Mouse (Mus musculus): Measurements from ENCODE around the gene Trpm3. TPM values are rescaled to one million over a fixed set of nuclear protein-coding genes. Genes with fewer than 3 reads are reported as not detected.

The Trpm3 gene
- total RNA-seq, 2 experiments from 2014 or later = 38.9 to 40.3 TPM

- Histone ChIP-seq H3K27ac (peak overlapping the region; percentile 54), H3K4me3 (peak overlapping the region; percentile 59)
- no peak for DNase-seq (ENCODE audit: extremely low spot score in 1 of 2, low spot score in 2 of 2)
- intact Hi-C loops (cut with DNase I) = loop anchor here (1.0 to 10.0 kb wide), 3 partner anchors 104 to 186 kb away; no protein-coding TSS in a partner anchor
- TF ChIP-seq CTCF (IDR thresholded peaks at IDR 0.05) = peak; percentile 18
Observed at GRCm38 (mm10) chr19:22448340-22449288, 309.8 kb downstream of the Trpm3 start.

- intact Hi-C loops (cut with DNase I) = no loop called here
- TF ChIP-seq CTCF (IDR thresholded peaks at IDR 0.05) = no peak
- Histone ChIP-seq H3K27ac (no peak overlapping the region), H3K4me3 (no peak overlapping the region)
- no peak for DNase-seq (ENCODE audit: extremely low spot score in 1 of 2, low spot score in 2 of 2)
Observed at GRCm38 (mm10) chr19:22451290-22451689, 312.4 kb downstream of the Trpm3 start.

GRCm38 (mm10) chr19:22456935-22457334, 318.1 kb downstream of the Trpm3 start:
- no peak for TF ChIP-seq CTCF (IDR thresholded peaks at IDR 0.05)
- no peak for DNase-seq (ENCODE audit: extremely low spot score in 1 of 2, low spot score in 2 of 2)
- Histone ChIP-seq H3K4me3 (no peak overlapping the region), H3K27ac (no peak overlapping the region)
- intact Hi-C loops (cut with DNase I) = no loop called here

GRCm38 (mm10) chr19:22462043-22462442, 323.2 kb downstream of the Trpm3 start:
- TF ChIP-seq CTCF (IDR thresholded peaks at IDR 0.05) = no peak

GRCm38 (mm10) chr19:22463506-22463905, 324.7 kb downstream of the Trpm3 start:
- DNase-seq (ENCODE audit: extremely low spot score in 1 of 2, low spot score in 2 of 2) = peak; percentile 68 to 70
- Histone ChIP-seq H3K4me3 (no peak overlapping the region), H3K27ac (no peak overlapping the region)
- intact Hi-C loops (cut with DNase I) = loop anchor here (5.0 kb wide), 1 partner anchor 89 kb away; no protein-coding TSS in a partner anchor
- no peak for TF ChIP-seq CTCF (IDR thresholded peaks at IDR 0.05)

More at GRCm38 (mm10) chr19:22462043-22462442, 323.2 kb downstream of the Trpm3 start:
- no peak for DNase-seq (ENCODE audit: extremely low spot score in 1 of 2, low spot score in 2 of 2)
- H3K4me3 ChIP-seq = no peak overlapping the region
- intact Hi-C loops (cut with DNase I) = loop anchor here (5.0 kb wide), 1 partner anchor 90 kb away; no protein-coding TSS in a partner anchor
- no peak overlapping the region for H3K27ac ChIP-seq

GRCm38 (mm10) chr19:22469608-22470007, 330.8 kb downstream of the Trpm3 start:
- no peak for DNase-seq (ENCODE audit: extremely low spot score in 1 of 2, low spot score in 2 of 2)
- Histone ChIP-seq H3K27ac (no peak overlapping the region), H3K4me3 (no peak overlapping the region)
- intact Hi-C loops (cut with DNase I) = no loop called here
- no peak for TF ChIP-seq CTCF (IDR thresholded peaks at IDR 0.05)

GRCm38 (mm10) chr19:22473030-22473712, 334.3 kb downstream of the Trpm3 start:
- Histone ChIP-seq H3K27ac (no peak overlapping the region), H3K4me3 (no peak overlapping the region)
- no peak for DNase-seq (ENCODE audit: extremely low spot score in 1 of 2, low spot score in 2 of 2)
- intact Hi-C loops (cut with DNase I) = no loop called here
- no peak for TF ChIP-seq CTCF (IDR thresholded peaks at IDR 0.05)

GRCm38 (mm10) chr19:22478295-22478989, 339.6 kb downstream of the Trpm3 start:
- no peak for DNase-seq (ENCODE audit: extremely low spot score in 1 of 2, low spot score in 2 of 2)
- TF ChIP-seq CTCF (IDR thresholded peaks at IDR 0.05) = no peak

GRCm38 (mm10) chr19:22503469-22503868, 364.6 kb downstream of the Trpm3 start:
- intact Hi-C loops (cut with DNase I) = no loop called here
- DNase-seq (ENCODE audit: extremely low spot score in 1 of 2, low spot score in 2 of 2) = no peak
- Histone ChIP-seq H3K27ac (no peak overlapping the region), H3K4me3 (no peak overlapping the region)
- TF ChIP-seq CTCF (IDR thresholded peaks at IDR 0.05) = no peak

More at GRCm38 (mm10) chr19:22478295-22478989, 339.6 kb downstream of the Trpm3 start:
- intact Hi-C loops (cut with DNase I) = no loop called here
- Histone ChIP-seq H3K27ac (no peak overlapping the region), H3K4me3 (no peak overlapping the region)

- TF ChIP-seq CTCF (IDR thresholded peaks at IDR 0.05) = no peak
Observed at GRCm38 (mm10) chr19:22518508-22518907, 379.7 kb downstream of the Trpm3 start.

GRCm38 (mm10) chr19:22527944-22528343, 389.1 kb downstream of the Trpm3 start:
- DNase-seq (ENCODE audit: extremely low spot score in 1 of 2, low spot score in 2 of 2) = no peak
- TF ChIP-seq CTCF (IDR thresholded peaks at IDR 0.05) = no peak; the same call in 1 of the 2 replicates
- Histone ChIP-seq H3K4me3 (no peak overlapping the region), H3K27ac (no peak overlapping the region)
- intact Hi-C loops (cut with DNase I) = no loop called here

More at GRCm38 (mm10) chr19:22518508-22518907, 379.7 kb downstream of the Trpm3 start:
- DNase-seq (ENCODE audit: extremely low spot score in 1 of 2, low spot score in 2 of 2) = no peak
- Histone ChIP-seq H3K4me3 (no peak overlapping the region), H3K27ac (no peak overlapping the region)
- intact Hi-C loops (cut with DNase I) = no loop called here

Measured in left cerebral cortex, adult 2 months (tissue).